Mouse (Mus musculus) kidney, postnatal 0 days (tissue): ENCODE data around the gene Gm34653. TPM values are rescaled to one million over a fixed set of nuclear protein-coding genes. Genes with fewer than 3 reads are reported as not detected.

Experiments used
- ATAC-seq: fragments of 200-750 bp; cut with Nextera tagmentation; replicated peaks from 2 replicates; pipeline ENCODE4 v1.8.0; 2017; ENCODE audit warnings: low read depth, moderate number of reproducible peaks, moderate TSS enrichment, moderate library complexity; ENCODE audit not compliant: low FRiP score
- DNase-seq: peaks from one replicate; pipeline ENCODE4 v3.0.0-alpha.2; 2016; ENCODE audit warnings: low spot score
- H3K27ac ChIP-seq: fragments of 300-500 bp; sonication (generic); 2 replicates; pipeline ENCODE4 v1.5.1; 2014; ENCODE audit warnings: mild to moderate bottlenecking
- H3K27me3 ChIP-seq: fragments of 300-500 bp; sonication (generic); 2 replicates; pipeline ENCODE4 v1.6.1; 2014; ENCODE audit warnings: low read length, mixed read lengths; ENCODE audit not compliant: insufficient read depth
- H3K36me3 ChIP-seq: fragments of 300-500 bp; sonication (generic); 2 replicates; pipeline ENCODE4 v1.6.1; 2014; ENCODE audit warnings: low read length, mixed read lengths; ENCODE audit not compliant: insufficient read depth
- H3K4me1 ChIP-seq: fragments of 300-500 bp; sonication (generic); replicated peaks from 2 replicates; pipeline ENCODE4 v1.6.1; 2014; ENCODE audit warnings: antibody characterized with exemption, low read length, mixed read lengths; ENCODE audit not compliant: insufficient read depth
- H3K4me2 ChIP-seq: fragments of 300-500 bp; sonication (generic); 2 replicates; pipeline ENCODE4 v1.6.1; 2014; ENCODE audit warnings: mild to moderate bottlenecking, low read length, moderate library complexity, mixed read lengths
- H3K4me3 ChIP-seq: fragments of 300-500 bp; sonication (generic); replicated peaks from 2 replicates; pipeline ENCODE4 v1.5.1; 2014; ENCODE audit warnings: low read depth, low read length
- H3K9ac ChIP-seq: fragments of 300-500 bp; sonication (generic); 2 replicates; pipeline ENCODE4 v1.6.1; 2014; ENCODE audit warnings: low read depth, low read length
- H3K9me3 ChIP-seq: fragments of 300-500 bp; sonication (generic); replicated peaks from 2 replicates; pipeline ENCODE4 v1.6.1; 2016; ENCODE audit warnings: low read length, inconsistent platforms, mixed read lengths
- CTCF ChIP-seq: IDR thresholded peaks from 2 replicates; pipeline ENCODE4 v1.5.1; 2016; ENCODE audit warnings: antibody characterized with exemption, low read depth, mild to moderate bottlenecking, moderate library complexity
- whole genome bisulfite sequencing: fragments of 180-500 bp; shearing (Covaris S2); extraction: QIAGEN DNeasy Blood & Tissue Kit; methylation state at CpG from one replicate; pipeline ENCODE4 v1.1.7; 2014; 5-methylcytosine and 5-hydroxymethylcytosine counted together
- polyA plus RNA-seq: library from polyadenylated mRNA; unstranded; fragments of >200 nt; fragmentation: Nextera tagmentation; extraction: Ambion mirVana; gene quantifications from 2 replicates; pipeline ENCODE4 v1.2.1, GENCODE M21; 2015

Gm34653 gene
- polyA plus RNA-seq, 1 experiment from 2014 or later = not detected

DNA sequence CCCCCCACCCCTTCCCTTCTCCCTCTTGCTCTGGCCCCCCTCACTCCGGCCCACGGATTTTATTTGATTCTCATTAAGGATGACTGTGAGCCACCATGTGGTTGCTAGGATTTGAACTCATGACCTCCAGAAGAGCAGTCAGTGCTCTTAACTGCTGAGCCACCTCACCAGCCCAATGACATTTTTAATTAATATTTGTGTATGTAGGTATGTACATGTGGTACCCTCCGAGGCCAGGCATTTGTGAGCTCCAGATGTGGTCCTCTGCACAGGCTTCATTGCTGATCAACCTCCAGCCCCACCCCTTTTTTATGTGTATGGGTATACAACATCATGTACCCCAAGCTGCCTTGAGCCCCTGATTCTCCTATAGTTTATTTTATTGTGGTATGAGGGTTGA is 29.1 kb upstream of the Gm34653 start:
- Histone ChIP-seq H3K27ac (no peak overlapping the region), H3K4me2 (peak overlapping the region; percentile 40; the same call in 1 of the 2 replicates), H3K27me3 (no peaks in the 10 kb centered on the region), H3K36me3 (peaks cover 10% of the 10 kb centered on the region; the same call in 1 of the 2 replicates), H3K4me3 (no peak overlapping the region), H3K4me1 (peaks cover 7% of the 10 kb centered on the region; the same call in 1 of the 2 replicates), H3K9me3 (no peaks in the 10 kb centered on the region), H3K9ac (no peak overlapping the region)
- no peak for DNase-seq
- ATAC-seq = no peak
- WGBS = 66% methylated on average over 3 of the region's 3 CpGs
- no peak for TF ChIP-seq CTCF

DNA sequence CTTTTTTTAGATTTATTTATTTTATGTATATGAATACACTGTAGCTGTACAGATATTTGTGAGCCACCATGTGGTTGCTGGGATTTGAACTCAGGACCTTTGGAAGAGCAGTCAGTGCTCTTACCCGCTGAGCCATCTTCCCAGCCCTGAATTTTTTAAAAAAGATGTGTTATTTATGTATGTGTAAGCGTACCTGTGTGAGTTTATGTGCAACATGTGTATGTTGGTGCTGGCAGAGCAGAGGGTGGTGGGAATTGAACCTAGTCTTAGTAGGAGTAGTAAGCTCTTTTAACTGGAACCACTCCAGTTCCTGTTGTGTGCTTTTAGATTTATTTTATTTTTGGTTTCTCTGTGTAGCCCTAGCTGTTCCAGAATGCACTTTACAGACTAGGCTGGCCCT is 28.6 kb upstream of the Gm34653 start:
- no peaks in the 10 kb centered on the region for H3K9me3 ChIP-seq
- ATAC-seq = no peak
- WGBS = 96% methylated on average over 2 of the region's 2 CpGs
- no peak overlapping the region for H3K9ac ChIP-seq
- DNase-seq = no peak
- peaks cover 10% of the 10 kb centered on the region; the same call in 1 of the 2 replicates for H3K36me3 ChIP-seq
- no peak for TF ChIP-seq CTCF
- H3K27me3 ChIP-seq = no peaks in the 10 kb centered on the region
- H3K27ac ChIP-seq = no peak overlapping the region
- H3K4me1 ChIP-seq = peaks cover 7% of the 10 kb centered on the region; the same call in 1 of the 2 replicates
- H3K4me2 ChIP-seq = no peak overlapping the region
- H3K4me3 ChIP-seq = no peak overlapping the region

DNA sequence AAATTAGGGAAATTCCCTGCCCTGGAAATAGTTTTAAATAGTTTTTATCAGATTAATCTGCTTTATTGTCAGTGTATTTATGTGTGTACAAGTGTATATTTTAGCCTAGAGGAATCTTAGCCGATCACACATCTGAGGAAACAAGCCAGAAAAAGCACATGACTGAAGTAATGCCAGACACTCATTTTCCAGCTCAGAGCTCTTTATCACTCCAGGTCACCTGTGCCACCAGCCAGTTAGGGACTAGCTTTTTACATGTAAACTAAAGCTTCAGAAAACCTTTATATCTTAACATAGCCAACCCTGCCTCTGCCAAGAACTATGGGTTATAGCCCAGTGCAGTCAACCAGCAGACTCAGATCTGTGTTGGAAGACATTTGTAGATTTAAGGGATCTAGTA is 28.0 kb upstream of the Gm34653 start:
- TF ChIP-seq CTCF = no peak
- Histone ChIP-seq H3K9ac (no peak overlapping the region), H3K27ac (no peak overlapping the region), H3K4me1 (peaks cover 7% of the 10 kb centered on the region; the same call in 1 of the 2 replicates), H3K4me3 (no peak overlapping the region), H3K4me2 (no peak overlapping the region), H3K27me3 (no peaks in the 10 kb centered on the region), H3K9me3 (no peaks in the 10 kb centered on the region), H3K36me3 (peaks cover 10% of the 10 kb centered on the region; the same call in 1 of the 2 replicates)
- DNase-seq = no peak
- 44% methylated on average over 1 of the region's 1 CpGs for WGBS
- ATAC-seq = no peak

DNA sequence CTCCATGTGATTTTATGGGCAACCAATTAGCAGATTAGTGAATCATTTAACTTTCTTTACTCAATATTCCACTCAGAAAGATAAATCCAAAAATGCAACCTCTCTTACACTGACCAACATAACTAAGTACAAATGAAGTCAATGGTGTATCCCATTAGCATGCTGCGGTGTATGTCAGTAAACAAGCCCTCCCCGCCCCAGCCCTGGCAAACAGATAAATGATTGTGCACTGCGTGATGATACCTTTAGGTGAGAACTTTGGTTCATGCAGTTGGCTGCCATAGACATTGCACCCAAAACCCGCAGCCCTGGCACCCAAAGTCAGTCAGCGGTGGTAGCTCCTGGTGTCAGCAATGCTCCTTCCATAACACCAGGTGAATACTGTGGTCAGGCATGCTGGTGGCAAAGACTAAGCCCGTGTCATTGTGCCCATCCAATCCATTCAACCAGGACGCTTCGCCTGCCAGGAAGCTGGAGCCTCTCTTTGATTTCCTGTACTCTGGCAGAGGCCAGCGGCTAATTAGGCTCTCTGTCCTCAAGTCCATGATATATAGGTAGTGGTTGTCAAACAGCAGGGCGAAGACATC is 27.4 kb upstream of the Gm34653 start:
- no peak overlapping the region for H3K4me3 ChIP-seq
- ATAC-seq (no peak), DNase-seq (no peak)
- no peak overlapping the region for H3K4me2 ChIP-seq
- H3K4me1 ChIP-seq = peaks cover 4% of the 10 kb centered on the region; the same call in 1 of the 2 replicates
- no peak for TF ChIP-seq CTCF
- no peaks in the 10 kb centered on the region for H3K27me3 ChIP-seq
- peaks cover 10% of the 10 kb centered on the region; the same call in 1 of the 2 replicates for H3K36me3 ChIP-seq
- WGBS = 76% methylated on average over 10 of the region's 10 CpGs
- no peak overlapping the region for H3K27ac ChIP-seq
- no peak overlapping the region for H3K9ac ChIP-seq
- H3K9me3 ChIP-seq = no peaks in the 10 kb centered on the region

DNA sequence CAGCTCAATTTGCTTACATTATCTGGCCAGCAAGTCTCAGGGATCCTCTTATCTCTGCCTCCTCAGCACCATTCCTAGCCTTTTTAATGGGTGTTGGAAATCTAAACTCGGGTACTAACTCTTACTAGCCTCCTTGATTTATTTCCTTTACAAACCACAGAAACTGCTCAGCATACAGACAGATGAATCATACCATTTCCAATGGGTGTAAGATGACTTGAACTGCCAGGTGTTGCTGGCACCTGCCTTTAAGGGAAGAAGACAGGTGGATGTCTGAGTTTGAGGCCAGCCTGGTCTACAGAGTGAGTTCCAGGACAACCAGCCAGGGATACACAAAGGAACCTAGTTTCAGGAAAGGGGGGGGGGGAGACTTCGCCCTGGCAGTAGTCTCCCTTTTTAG is 24.8 kb upstream of the Gm34653 start:
- Histone ChIP-seq H3K36me3 (peaks cover 27% of the 10 kb centered on the region), H3K9me3 (no peaks in the 10 kb centered on the region), H3K4me1 (peaks cover 3% of the 10 kb centered on the region; the same call in 1 of the 2 replicates), H3K27me3 (no peaks in the 10 kb centered on the region), H3K9ac (no peak overlapping the region), H3K27ac (no peak overlapping the region), H3K4me3 (no peak overlapping the region), H3K4me2 (no peak overlapping the region)
- TF ChIP-seq CTCF = no peak
- 65% methylated on average over 2 of the region's 2 CpGs for WGBS
- ATAC-seq = no peak
- DNase-seq = no peak

DNA sequence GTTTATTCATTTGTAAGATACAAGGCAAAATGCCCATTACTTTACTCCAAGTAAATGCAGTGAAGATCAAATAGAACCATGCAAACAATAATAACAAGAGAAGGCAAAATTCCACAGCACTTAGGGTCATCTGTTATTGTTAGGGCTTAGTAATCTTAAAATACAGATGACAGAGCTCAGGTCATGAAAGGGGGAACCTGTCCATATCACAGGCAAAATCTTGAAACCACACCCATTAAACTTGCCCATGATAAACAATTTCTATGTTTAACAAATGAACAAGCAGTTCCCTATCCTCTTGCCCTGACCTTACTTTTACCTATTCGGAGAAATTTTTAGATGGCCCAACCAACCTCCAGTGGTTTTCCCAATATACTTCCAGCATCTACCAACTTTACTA is 23.2 kb upstream of the Gm34653 start:
- TF ChIP-seq CTCF = no peak
- DNase-seq (no peak), ATAC-seq (no peak)
- Histone ChIP-seq H3K36me3 (peaks cover 27% of the 10 kb centered on the region), H3K27me3 (no peaks in the 10 kb centered on the region), H3K4me2 (no peak overlapping the region), H3K9ac (no peak overlapping the region), H3K4me1 (no peaks in the 10 kb centered on the region; the same call in 1 of the 2 replicates), H3K27ac (no peak overlapping the region), H3K4me3 (no peak overlapping the region), H3K9me3 (no peaks in the 10 kb centered on the region)
- 100% methylated on average over 1 of the region's 1 CpGs for WGBS
